Mouse (Mus musculus) brain, embryonic 14.5 days (tissue): ENCODE results near the gene Hba-x. TPM values are rescaled to one million over a fixed set of nuclear protein-coding genes. Genes with fewer than 3 reads are reported as not detected.
A peak's percentile ranks its signal among the peaks of the same experiment; 100 is the strongest.
"Not testable (repeated sequence)": the region's sequence is repeated elsewhere in the genome, so short reads cannot be mapped to it uniquely, and the experiment has no call there.

Source experiments
- DNase-seq: peaks from one replicate; pipeline ENCODE4 v3.0.0-alpha.2; 2011; ENCODE audit warnings: low read depth
- CTCF ChIP-seq: fragments of 200-500 bp; IDR thresholded peaks from 2 replicates; pipeline ENCODE4 v1.5.1; 2012; ENCODE audit warnings: inconsistent platforms, mild to moderate bottlenecking, moderate library complexity, borderline replicate concordance; ENCODE audit not compliant: insufficient read depth, insufficient read length; ENCODE audit errors: extremely low read depth
- POLR2A ChIP-seq: fragments of 200-500 bp; IDR thresholded peaks from 2 replicates; pipeline ENCODE4 v1.6.1; 2012; ENCODE audit warnings: mild to moderate bottlenecking, inconsistent platforms, borderline replicate concordance; ENCODE audit not compliant: poor library complexity, insufficient read depth, insufficient read length, severe bottlenecking; ENCODE audit errors: extremely low read depth
- polyA plus RNA-seq: library from polyadenylated mRNA; depleted of rRNA; stranded (reverse); fragments of >200 nt; gene quantifications from 2 replicates; pipeline ENCODE4 v1.2.3, GENCODE M21; 2012

The Hba-x gene
- polyA plus RNA-seq, 1 experiment: 65.3 TPM

GRCm38 (mm10) chr11:32277736-32278457 is 1.7 kb downstream of the Hba-x start:
- DNase-seq: no peak
- no peak for TF ChIP-seq CTCF
- TF ChIP-seq POLR2A: no peak

GRCm38 (mm10) chr11:32278458-32278957 is 2.3 kb downstream of the Hba-x start:
- DNase-seq: no peak
- no peak for TF ChIP-seq POLR2A
- no peak for TF ChIP-seq CTCF

GRCm38 (mm10) chr11:32280646-32281045 is 4.4 kb downstream of the Hba-x start:
- DNase-seq: no peak
- no peak for TF ChIP-seq CTCF
- no peak for TF ChIP-seq POLR2A

GRCm38 (mm10) chr11:32281416-32282144 is 5.4 kb downstream of the Hba-x start:
- no peak for TF ChIP-seq POLR2A
- no peak for TF ChIP-seq CTCF
- no peak for DNase-seq

- DNase-seq: not testable (repeated sequence)
These were observed 7.0 kb downstream of the Hba-x start, which contains the start of gene Hba-a1 for GRCm38 (mm10) chr11:32283091-32283777. Gene Hba-a1, plus strand, starts transcription at chr11:32283511.

- not testable (repeated sequence) for DNase-seq
These were observed 8.4 kb downstream of the Hba-x start for GRCm38 (mm10) chr11:32284582-32284981.

GRCm38 (mm10) chr11:32285031-32285775 is 9.0 kb downstream of the Hba-x start:
- TF ChIP-seq CTCF: no peak
- no peak for TF ChIP-seq POLR2A
- no peak for DNase-seq

GRCm38 (mm10) chr11:32285887-32286286 is 9.7 kb downstream of the Hba-x start:
- DNase-seq: not testable (repeated sequence)

GRCm38 (mm10) chr11:32286695-32287492 is 10.7 kb downstream of the Hba-x start, which contains the start of gene Hbq1b:
Gene Hbq1b, plus strand, starts transcription at chr11:32286965.
- peak; percentile 69 for TF ChIP-seq CTCF
- DNase-seq: peak; percentile 68

- no peak for DNase-seq
- no peak for TF ChIP-seq CTCF
- TF ChIP-seq POLR2A: no peak
These were observed 11.3 kb downstream of the Hba-x start for GRCm38 (mm10) chr11:32287493-32287825.

GRCm38 (mm10) chr11:32292819-32293218 is 16.6 kb downstream of the Hba-x start:
- not testable (repeated sequence) for DNase-seq

GRCm38 (mm10) chr11:32293479-32293878 is 17.3 kb downstream of the Hba-x start:
- DNase-seq: not testable (repeated sequence)

GRCm38 (mm10) chr11:32296203-32296602 is 20.0 kb downstream of the Hba-x start, which contains the start of gene Hba-a2:
Gene Hba-a2, plus strand, starts transcription at chr11:32296489.
- DNase-seq: not testable (repeated sequence)

GRCm38 (mm10) chr11:32297417-32297816 is 21.2 kb downstream of the Hba-x start:
- not testable (repeated sequence) for DNase-seq
